Mouse (Mus musculus): Measurements from ENCODE around the gene Dgkd. TPM values are rescaled to one million over a fixed set of nuclear protein-coding genes. Genes with fewer than 3 reads are reported as not detected.

The Dgkd gene
- polyA plus RNA-seq, 1 experiment from 2014 or later = 20.4 TPM

- Histone ChIP-seq H3K9me3 (replicated peaks) (no peaks in the 10 kb centered on the region), H3K9ac (peak overlapping the region; percentile 97; the same call in 1 of the 2 replicates), H3K4me2 (peak overlapping the region; percentile 97), H3K4me3 (peak overlapping the region; percentile 99), H3K36me3 (no peaks in the 10 kb centered on the region), H3K27me3 (replicated peaks) (0 out of 2 replicates have a peak, but pooled peaks cover 6% of the 10 kb centered on the region), H3K27ac (peak overlapping the region; percentile 48; the same call in 1 of the 2 replicates), H3K4me1 (peaks cover 57% of the 10 kb centered on the region)
- WGBS (ENCODE audit: insufficient replicate concordance) = 42% methylated on average over 5 of the region's 5 CpGs
- no peak for ATAC-seq
Observed at GRCm38 (mm10) chr1:87852081-87852790, 851 bp upstream of the Dgkd start.

DNA sequence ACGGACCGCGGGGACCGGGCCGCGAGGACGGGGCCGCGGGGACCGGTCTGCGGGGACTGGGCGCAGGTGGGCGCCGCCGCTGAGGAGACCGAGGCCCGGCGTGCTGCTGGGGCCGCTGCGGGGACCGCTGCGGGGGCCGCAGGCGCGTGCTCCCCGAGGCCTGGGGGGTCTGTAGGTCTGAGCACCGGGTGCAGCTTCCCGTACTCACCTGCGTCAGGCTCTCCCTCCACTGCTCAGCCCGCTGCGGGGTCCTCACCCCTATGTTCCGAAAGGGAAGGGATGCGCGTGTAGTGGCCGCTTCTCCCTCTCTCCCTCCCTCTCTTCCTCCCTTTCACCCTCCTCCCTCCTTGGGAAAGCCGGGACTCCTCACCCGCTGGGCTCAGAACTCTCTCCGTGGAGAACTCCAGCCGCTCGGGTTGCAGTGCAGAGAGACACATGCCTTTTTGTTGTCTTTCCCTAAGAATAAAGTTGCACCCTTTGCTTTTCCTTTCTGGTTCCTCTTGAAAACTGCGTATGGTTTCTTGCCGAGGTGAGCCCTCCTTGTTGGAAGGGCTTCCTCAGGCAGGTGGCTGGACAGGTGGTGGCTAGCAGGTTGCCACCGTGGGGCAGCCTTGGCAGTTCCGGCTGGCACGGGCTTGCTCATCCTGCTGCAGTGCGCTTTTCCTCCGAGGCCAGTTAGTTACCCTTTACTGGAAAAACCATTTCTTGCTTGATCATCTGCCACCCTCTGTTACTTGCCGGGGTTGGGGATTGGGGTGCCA lies 694 bp downstream of the Dgkd start:
- 0 out of 2 replicates have a peak, but pooled peaks cover 6% of the 10 kb centered on the region for H3K27me3 ChIP-seq (replicated peaks)
- H3K9me3 ChIP-seq (replicated peaks) = no peaks in the 10 kb centered on the region
- ATAC-seq = no peak; the same call in 1 of the 2 replicates
- peak overlapping the region; percentile 99 for H3K4me3 ChIP-seq
- peaks cover 56% of the 10 kb centered on the region for H3K4me1 ChIP-seq
- peak overlapping the region; percentile 97 for H3K9ac ChIP-seq
- WGBS (ENCODE audit: insufficient replicate concordance) = under 1% methylated on average over 44 of the region's 48 CpGs
- peak overlapping the region; percentile 80 for H3K27ac ChIP-seq
- peak overlapping the region; percentile 97 for H3K4me2 ChIP-seq
- 0 out of 2 replicates have a peak, but pooled peaks cover 2% of the 10 kb centered on the region for H3K36me3 ChIP-seq

GRCm38 (mm10) chr1:87854411-87854810 lies 1.3 kb downstream of the Dgkd start:
- H3K27me3 ChIP-seq (replicated peaks) = 0 out of 2 replicates have a peak, but pooled peaks cover 6% of the 10 kb centered on the region
- peak overlapping the region; percentile 97 for H3K9ac ChIP-seq
- H3K27ac ChIP-seq = 0 out of 2 replicates have a peak overlapping the region, but pooled peaks have one; percentile 80
- no peak for ATAC-seq
- no peaks in the 10 kb centered on the region for H3K9me3 ChIP-seq (replicated peaks)
- H3K36me3 ChIP-seq = 0 out of 2 replicates have a peak, but pooled peaks cover 2% of the 10 kb centered on the region
- H3K4me3 ChIP-seq = peak overlapping the region; percentile 99
- H3K4me2 ChIP-seq = peak overlapping the region; percentile 97
- 23% methylated on average over 6 of the region's 6 CpGs for whole genome bisulfite sequencing (ENCODE audit: insufficient replicate concordance)
- H3K4me1 ChIP-seq = peaks cover 58% of the 10 kb centered on the region

DNA sequence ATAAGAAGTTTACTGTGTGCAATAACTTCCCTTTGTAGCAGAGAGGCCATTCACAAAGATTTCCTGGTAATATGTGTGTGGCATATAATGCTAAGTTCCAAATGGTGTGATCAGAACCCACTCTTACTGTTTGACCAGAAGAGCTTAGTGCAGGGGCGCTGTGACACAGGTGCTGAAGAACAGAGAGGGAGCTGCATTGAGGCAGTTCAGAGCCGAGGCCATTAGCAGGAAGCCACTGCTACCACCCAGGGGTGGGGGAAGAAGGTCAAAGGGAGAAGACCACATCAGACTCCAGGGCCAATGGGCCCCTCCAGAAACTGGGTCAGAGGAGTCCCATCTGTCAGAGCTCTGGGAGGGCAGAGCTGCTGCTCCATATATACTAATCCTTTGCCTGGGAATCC lies 1.8 kb downstream of the Dgkd start:
- WGBS (ENCODE audit: insufficient replicate concordance) = 13% methylated on average over 2 of the region's 2 CpGs
- no peak overlapping the region for H3K27ac ChIP-seq
- no peak for ATAC-seq

DNA sequence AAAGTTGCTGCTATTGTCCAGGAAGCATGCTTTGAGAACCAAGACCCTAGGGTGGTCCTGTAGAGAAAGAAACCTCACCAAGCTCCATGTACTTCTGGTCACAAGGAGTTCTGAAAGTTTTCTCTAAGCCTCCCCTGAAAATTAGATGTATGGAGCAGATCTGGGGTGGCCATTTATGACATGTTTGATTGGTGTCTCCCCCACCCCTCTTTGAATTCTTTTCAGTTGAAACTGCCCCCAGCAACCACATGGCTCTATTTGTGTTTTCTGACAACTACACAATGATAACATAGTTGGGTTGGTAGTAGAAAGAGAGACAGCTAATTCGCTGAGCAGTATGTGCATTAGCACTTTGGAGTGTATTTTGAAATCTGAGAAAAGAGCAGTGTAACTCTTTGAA lies 2.4 kb downstream of the Dgkd start:
- peaks cover 58% of the 10 kb centered on the region for H3K4me1 ChIP-seq
- 0 out of 2 replicates have a peak, but pooled peaks cover 2% of the 10 kb centered on the region for H3K36me3 ChIP-seq
- no peak overlapping the region for H3K27ac ChIP-seq
- WGBS (ENCODE audit: insufficient replicate concordance) = 74% methylated on average over 1 of the region's 1 CpGs
- 0 out of 2 replicates have a peak, but pooled peaks cover 6% of the 10 kb centered on the region for H3K27me3 ChIP-seq (replicated peaks)
- H3K4me3 ChIP-seq = no peak overlapping the region
- no peak for ATAC-seq
- H3K9ac ChIP-seq = no peak overlapping the region
- H3K4me2 ChIP-seq = peak overlapping the region; percentile 97
- H3K9me3 ChIP-seq (replicated peaks) = no peaks in the 10 kb centered on the region

More for the DNA sequence above, 1.8 kb downstream of the Dgkd start:
- 0 out of 2 replicates have a peak, but pooled peaks cover 6% of the 10 kb centered on the region for H3K27me3 ChIP-seq (replicated peaks)
- H3K36me3 ChIP-seq = 0 out of 2 replicates have a peak, but pooled peaks cover 2% of the 10 kb centered on the region
- peaks cover 58% of the 10 kb centered on the region for H3K4me1 ChIP-seq
- peak overlapping the region; percentile 99 for H3K4me3 ChIP-seq
- peak overlapping the region; percentile 97; the same call in 1 of the 2 replicates for H3K9ac ChIP-seq
- H3K9me3 ChIP-seq (replicated peaks) = no peaks in the 10 kb centered on the region
- peak overlapping the region; percentile 97 for H3K4me2 ChIP-seq

GRCm38 (mm10) chr1:87856823-87857222 lies 3.7 kb downstream of the Dgkd start:
- H3K27me3 ChIP-seq (replicated peaks) = 0 out of 2 replicates have a peak, but pooled peaks cover 6% of the 10 kb centered on the region
- WGBS (ENCODE audit: insufficient replicate concordance) = 56% methylated on average over 3 of the region's 3 CpGs
- no peak overlapping the region for H3K4me3 ChIP-seq
- H3K4me1 ChIP-seq = peaks cover 61% of the 10 kb centered on the region
- 0 out of 2 replicates have a peak, but pooled peaks cover 2% of the 10 kb centered on the region for H3K36me3 ChIP-seq
- no peak overlapping the region for H3K27ac ChIP-seq
- no peaks in the 10 kb centered on the region for H3K9me3 ChIP-seq (replicated peaks)
- no peak overlapping the region for H3K9ac ChIP-seq
- no peak overlapping the region for H3K4me2 ChIP-seq
- no peak for ATAC-seq

GRCm38 (mm10) chr1:87858031-87858430 lies 4.9 kb downstream of the Dgkd start:
- Histone ChIP-seq H3K9me3 (replicated peaks) (no peaks in the 10 kb centered on the region), H3K27me3 (replicated peaks) (no peaks in the 10 kb centered on the region), H3K4me3 (no peak overlapping the region), H3K27ac (no peak overlapping the region), H3K9ac (no peak overlapping the region), H3K4me2 (no peak overlapping the region), H3K4me1 (peaks cover 62% of the 10 kb centered on the region), H3K36me3 (0 out of 2 replicates have a peak, but pooled peaks cover 2% of the 10 kb centered on the region)
- WGBS (ENCODE audit: insufficient replicate concordance) = 83% methylated on average over 1 of the region's 1 CpGs
- ATAC-seq = no peak

DNA sequence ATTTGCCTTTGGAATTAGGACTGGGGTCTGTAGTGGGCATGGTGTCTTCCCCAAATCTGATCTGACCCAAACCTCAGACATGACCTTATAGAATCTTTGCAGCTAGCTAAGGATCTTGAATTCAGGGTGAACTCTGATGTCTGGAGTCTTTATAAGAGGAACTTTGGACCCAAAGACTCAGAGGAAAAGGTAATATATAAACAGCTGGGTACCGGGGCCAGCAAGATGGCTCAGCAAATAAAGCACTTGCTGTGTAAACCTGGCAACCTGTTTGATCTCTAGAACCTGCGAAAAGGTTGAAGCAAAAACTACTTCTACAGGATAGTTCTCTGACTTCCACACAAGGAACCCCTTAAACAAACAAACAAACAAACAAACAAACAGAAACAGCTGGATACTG lies 5.4 kb downstream of the Dgkd start:
- H3K27me3 ChIP-seq (replicated peaks) = no peaks in the 10 kb centered on the region
- WGBS (ENCODE audit: insufficient replicate concordance) = 81% methylated on average over 2 of the region's 2 CpGs
- no peaks in the 10 kb centered on the region for H3K9me3 ChIP-seq (replicated peaks)
- 0 out of 2 replicates have a peak, but pooled peaks cover 2% of the 10 kb centered on the region for H3K36me3 ChIP-seq
- no peak overlapping the region for H3K4me3 ChIP-seq
- H3K4me2 ChIP-seq = no peak overlapping the region
- no peak for ATAC-seq
- peaks cover 67% of the 10 kb centered on the region for H3K4me1 ChIP-seq
- H3K27ac ChIP-seq = no peak overlapping the region
- no peak overlapping the region for H3K9ac ChIP-seq

GRCm38 (mm10) chr1:87863602-87864001 lies 10.5 kb downstream of the Dgkd start:
- Histone ChIP-seq H3K27ac (no peak overlapping the region), H3K9me3 (replicated peaks) (no peaks in the 10 kb centered on the region), H3K4me1 (peaks cover 59% of the 10 kb centered on the region), H3K4me3 (no peak overlapping the region), H3K9ac (no peak overlapping the region), H3K36me3 (no peaks in the 10 kb centered on the region), H3K4me2 (no peak overlapping the region), H3K27me3 (replicated peaks) (no peaks in the 10 kb centered on the region)
- ATAC-seq = no peak
- 72% methylated on average over 3 of the region's 3 CpGs for WGBS (ENCODE audit: insufficient replicate concordance)

DNA sequence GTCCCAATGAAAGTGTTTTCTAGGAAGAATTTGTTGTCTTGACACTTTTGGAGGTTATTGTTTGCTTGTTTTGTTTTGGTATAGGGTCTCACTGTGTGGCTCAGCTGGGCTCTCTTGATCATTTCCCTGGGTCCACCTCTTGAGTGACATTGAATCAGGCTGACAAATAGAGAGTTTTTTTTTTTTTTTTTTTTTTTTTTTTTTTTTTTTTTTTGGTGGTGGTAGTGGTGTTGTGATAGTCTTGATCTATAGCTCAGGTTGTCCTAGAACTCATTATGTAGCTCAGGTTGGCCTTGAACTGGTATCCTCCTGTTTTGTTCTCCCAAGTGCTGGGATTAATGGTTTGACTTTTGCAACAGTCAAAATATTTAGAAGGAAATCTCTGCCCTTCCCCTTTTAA lies 11.8 kb downstream of the Dgkd start:
- ATAC-seq = no peak
- H3K9me3 ChIP-seq (replicated peaks) = no peaks in the 10 kb centered on the region
- H3K27ac ChIP-seq = no peak overlapping the region
- no peaks in the 10 kb centered on the region for H3K27me3 ChIP-seq (replicated peaks)
- no peak overlapping the region for H3K4me3 ChIP-seq
- peaks cover 49% of the 10 kb centered on the region for H3K4me1 ChIP-seq
- no peaks in the 10 kb centered on the region for H3K36me3 ChIP-seq
- no peak overlapping the region for H3K4me2 ChIP-seq
- H3K9ac ChIP-seq = no peak overlapping the region

GRCm38 (mm10) chr1:87866672-87867071 lies 13.6 kb downstream of the Dgkd start:
- Histone ChIP-seq H3K9ac (no peak overlapping the region), H3K9me3 (replicated peaks) (no peaks in the 10 kb centered on the region), H3K36me3 (no peaks in the 10 kb centered on the region), H3K27ac (no peak overlapping the region), H3K4me1 (peaks cover 60% of the 10 kb centered on the region), H3K4me3 (no peak overlapping the region), H3K4me2 (no peak overlapping the region), H3K27me3 (replicated peaks) (no peaks in the 10 kb centered on the region)
- 65% methylated on average over 1 of the region's 1 CpGs for WGBS (ENCODE audit: insufficient replicate concordance)
- ATAC-seq = no peak

GRCm38 (mm10) chr1:87871546-87871945 lies 18.5 kb downstream of the Dgkd start:
- H3K9me3 ChIP-seq (replicated peaks) = no peaks in the 10 kb centered on the region
- peaks cover 68% of the 10 kb centered on the region for H3K4me1 ChIP-seq
- H3K4me2 ChIP-seq = no peak overlapping the region
- H3K36me3 ChIP-seq = no peaks in the 10 kb centered on the region
- no peak overlapping the region for H3K4me3 ChIP-seq
- no peak overlapping the region for H3K27ac ChIP-seq
- ATAC-seq = no peak
- no peaks in the 10 kb centered on the region for H3K27me3 ChIP-seq (replicated peaks)
- H3K9ac ChIP-seq = no peak overlapping the region
